Mouse (Mus musculus): ENCODE data around the gene Gm48552.

GRCm38 (mm10) chr10:81356991-81357844 is 31.6 kb upstream of the Gm48552 start, which contains the start of gene Mfsd12:
- TF ChIP-seq POLR2A (IDR thresholded peaks at IDR 0.05; ENCODE audit: low read depth, low read length) = no peak
- no peak for TF ChIP-seq CTCF (conservative IDR thresholded peaks at IDR 0.05; ENCODE audit: insufficient read depth, insufficient read length, low read depth, low read length)

All from kidney, adult 2 months (tissue).